ENCODE assay signal across 8 mouse cellular contexts in the genomic region with DNA sequence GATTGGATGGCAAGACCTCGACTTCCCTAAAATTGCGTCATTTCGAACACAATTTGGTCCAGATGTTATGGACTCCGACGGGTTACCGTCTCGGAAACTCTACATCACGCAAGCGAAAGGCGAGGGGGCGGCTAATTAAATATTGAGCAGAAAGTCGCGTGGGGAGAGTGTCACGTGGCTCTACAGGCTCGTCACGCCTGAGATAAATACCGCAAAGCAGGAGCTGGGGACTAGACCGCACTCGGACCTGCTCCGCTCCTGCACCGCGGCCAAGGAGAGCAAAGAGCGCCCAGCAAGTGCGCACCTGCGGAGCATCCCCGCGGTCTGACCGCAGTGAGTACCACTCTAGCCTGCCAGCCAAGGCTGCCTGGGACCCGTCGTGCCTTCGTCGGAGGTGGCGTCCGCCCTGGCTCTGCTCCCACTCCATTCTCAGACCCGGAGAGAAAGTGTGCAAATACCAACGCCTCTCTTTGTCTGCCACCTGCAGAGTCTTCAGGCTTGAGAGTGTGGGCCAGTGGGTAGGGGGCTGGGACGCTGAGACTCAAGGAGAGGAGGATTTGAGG. TPM values are rescaled to one million over a fixed set of nuclear protein-coding genes. Genes with fewer than 3 reads are reported as not detected.
DNase-seq lines count a peak whose midpoint lies in the region; ATAC-seq and TF ChIP-seq lines count a peak whose summit lies in the region.

Gene Tac1, plus strand, starts transcription at position 51 of the 563 bp plus-strand sequence.

- no peak for DNase-seq in layer of hippocampus, adult 2 months (ENCODE audit: low spot score in 2 of 2)
- no peak for DNase-seq in layer of hippocampus, adult 8-10 months (ENCODE audit: low spot score in 2 of 2)
- DNase-seq in embryo, embryonic 10.5 days (ENCODE audit: low spot score): peak; percentile 44
- DNase-seq in liver, postnatal 0 days: no peak
- peak; percentile 18 for DNase-seq in stomach, postnatal 0 days (ENCODE audit: low spot score)
- no peak for DNase-seq in adrenal gland, postnatal 4 days (ENCODE audit: low spot score in 2 of 2)
- no peak for DNase-seq in layer of hippocampus, adult 9-10 months (ENCODE audit: low spot score)

- H3K4me2 ChIP-seq in liver, postnatal 0 days (ENCODE audit: low read depth, low read length): no peak within 1 kb of the TSS
- peak within 1 kb of the TSS; percentile 43; the same call in 1 of the 2 replicates for H3K4me2 ChIP-seq in stomach, postnatal 0 days (replicated peaks; ENCODE audit: low read depth)

- H3K27ac ChIP-seq in layer of hippocampus, adult 2 months: no peak within 1 kb of the TSS
- H3K27ac ChIP-seq in liver, postnatal 0 days (ENCODE audit: low read depth): no peak within 1 kb of the TSS
- H3K27ac ChIP-seq in stomach, postnatal 0 days (replicated peaks): no peak within 1 kb of the TSS

- H3K36me3 ChIP-seq in liver, postnatal 0 days (replicated peaks; ENCODE audit: insufficient read depth, low read length): no peaks in the 10 kb centered on the region
- H3K36me3 ChIP-seq in stomach, postnatal 0 days (ENCODE audit: control insufficient read depth, insufficient read depth, low read length): no peaks in the 10 kb centered on the region

- TF ChIP-seq EP300 in liver, postnatal 0 days (IDR thresholded peaks at IDR 0.05; ENCODE audit: low read depth): no peak
- TF ChIP-seq EP300 in stomach, postnatal 0 days (optimal IDR thresholded peaks at IDR 0.05): no peak

- 2% methylated on average over 37 of the region's 37 CpGs for whole genome bisulfite sequencing in liver, postnatal 0 days (ENCODE audit: insufficient replicate concordance)
- under 1% methylated on average over 37 of the region's 37 CpGs for WGBS in stomach, postnatal 0 days

- H3K9ac ChIP-seq in liver, postnatal 0 days (replicated peaks): no peak within 1 kb of the TSS
- no peak within 1 kb of the TSS for H3K9ac ChIP-seq in stomach, postnatal 0 days (ENCODE audit: low read length)

- peak; percentile 32 to 51; a peak in 3 of 4 replicates for ATAC-seq in hematopoietic stem cell, adult 5-6 weeks (replicated peaks in 1 of 2; ENCODE audit: insufficient read depth in 1 of 2, low FRiP score in 2 of 2, low TSS enrichment in 1 of 2, low read depth in 1 of 2, poor library complexity in 2 of 2, severe bottlenecking in 2 of 2)
- no peak for ATAC-seq in liver, postnatal 0 days
- ATAC-seq in stomach, postnatal 0 days (ENCODE audit: low FRiP score, low TSS enrichment): 0 out of 2 replicates have a peak, but pooled peaks have one; percentile 40

- H3K4me1 ChIP-seq in liver, postnatal 0 days (ENCODE audit: insufficient read depth): no peaks in the 10 kb centered on the region
- no peaks in the 10 kb centered on the region for H3K4me1 ChIP-seq in stomach, postnatal 0 days (replicated peaks; ENCODE audit: control insufficient read depth, insufficient read depth)

- peaks cover 28% of the 10 kb centered on the region for H3K27me3 ChIP-seq in liver, postnatal 0 days (ENCODE audit: insufficient read depth, low read length)
- H3K27me3 ChIP-seq in stomach, postnatal 0 days (ENCODE audit: control insufficient read depth, insufficient read depth, low read length): peaks cover 12% of the 10 kb centered on the region; the same call in 1 of the 2 replicates

- no peaks in the 10 kb centered on the region for H3K9me3 ChIP-seq in liver, postnatal 0 days (ENCODE audit: low read length)
- no peaks in the 10 kb centered on the region for H3K9me3 ChIP-seq in stomach, postnatal 0 days (ENCODE audit: control insufficient read depth, low read length)

- peak within 1 kb of the TSS; percentile 38 for H3K4me3 ChIP-seq in layer of hippocampus, adult 2 months
- 0 out of 2 replicates have a peak within 1 kb of the TSS, but pooled peaks have one; percentile 15 for H3K4me3 ChIP-seq in liver, postnatal 0 days (ENCODE audit: low read depth, low read length)
- H3K4me3 ChIP-seq in stomach, postnatal 0 days (ENCODE audit: low read depth, low read length): peak within 1 kb of the TSS; percentile 23

- no peak for TF ChIP-seq CTCF in layer of hippocampus, adult 2 months (conservative IDR thresholded peaks at IDR 0.05)
- TF ChIP-seq CTCF in liver, postnatal 0 days (IDR thresholded peaks at IDR 0.05; ENCODE audit: low read depth): no peak
- no peak for TF ChIP-seq CTCF in stomach, postnatal 0 days (IDR thresholded peaks at IDR 0.05; ENCODE audit: low read depth)

RNA-seq across cellular contexts. Expression of gene Tac1, which starts in this region (rescaled TPM):
- total RNA-seq in layer of hippocampus, adult 2 months (2021): 1 to 10 TPM; 5.9 to 8.3 TPM
- total RNA-seq in layer of hippocampus, adult 8-10 months (2022): 1 to 10 TPM; 5.2 to 9.8 (median 6.1) TPM
- total RNA-seq in hematopoietic stem cell, adult 5-6 weeks (2017): not detected in 2 replicates
- polyA plus RNA-seq in liver, postnatal 0 days (2015; fragmentation: Nextera tagmentation; extraction: Ambion mirVana): not detected in 2 replicates
- 37.7 and 48.4 TPM in 2 replicates for polyA plus RNA-seq in stomach, postnatal 0 days (2015; fragmentation: Nextera tagmentation; extraction: Ambion mirVana)
- total RNA-seq in adrenal gland, postnatal 4 days (2021): 1 to 10 TPM; 1.1 to 1.3 TPM

Comparison
In these comparisons a context has a peak if more than half of its experiments do, and no peak if none do; other contexts are left out.
1. RNA of gene Tac1 (polyA plus RNA-seq): 37.7 to 48.4 TPM in stomach, postnatal 0 days; not detected in liver, postnatal 0 days; every median in the first group is over 10 times any median in the second.
2. Peak in ATAC-seq in hematopoietic stem cell, adult 5-6 weeks; RNA of the gene not detected or under 1 TPM.
3. DNase-seq: peak in embryo, embryonic 10.5 days (single experiment) and stomach, postnatal 0 days (single experiment); none in layer of hippocampus, adult 2 months (0 of 2), layer of hippocampus, adult 8-10 months (0 of 2), liver, postnatal 0 days (single experiment), adrenal gland, postnatal 4 days (0 of 2) and layer of hippocampus, adult 9-10 months (single experiment).
4. Peak in every context shown above with its lines, with median percentiles within 50 percentile points of each other: H3K4me3 ChIP-seq.